Mouse (Mus musculus) spleen, adult 2 months (tissue): ENCODE data around the gene Sardh. TPM values are rescaled to one million over a fixed set of nuclear protein-coding genes. Genes with fewer than 3 reads are reported as not detected.

ENCODE experiments used
- DNase-seq, 2 experiments: peaks; one replicate each; pipeline versions ENCODE4 v3.0.0 to v3.0.0-alpha.2; 2012 to 2021; ENCODE audit warnings: low spot score in 2 of 2, low read depth in 1 of 2
- H3K27ac ChIP-seq: fragments of 200-500 bp; 2 replicates; pipeline ENCODE4 v1.5.1; 2012; ENCODE audit warnings: low read length, inconsistent platforms; ENCODE audit not compliant: insufficient read depth
- H3K27me3 ChIP-seq: fragments of 200-500 bp; 2 replicates; pipeline ENCODE4 v1.6.1; 2012; ENCODE audit warnings: mild to moderate bottlenecking, moderate library complexity, low read length, inconsistent platforms; ENCODE audit not compliant: control insufficient read depth, insufficient read depth
- H3K36me3 ChIP-seq: fragments of 200-500 bp; 2 replicates; pipeline ENCODE4 v1.6.1; 2012; ENCODE audit warnings: mild to moderate bottlenecking, low read length, inconsistent platforms; ENCODE audit not compliant: control insufficient read depth, insufficient read depth
- H3K4me1 ChIP-seq: fragments of 200-500 bp; 2 replicates; pipeline ENCODE4 v1.6.1; 2011; ENCODE audit warnings: inconsistent platforms; ENCODE audit not compliant: control insufficient read depth, insufficient read depth, insufficient read length
- H3K4me3 ChIP-seq: fragments of 200-500 bp; 2 replicates; pipeline ENCODE4 v1.5.1; 2011; ENCODE audit warnings: mild to moderate bottlenecking, inconsistent platforms; ENCODE audit not compliant: insufficient read depth, insufficient read length; ENCODE audit errors: extremely low read depth
- CTCF ChIP-seq: fragments of 200-500 bp; IDR thresholded peaks from 2 replicates; pipeline ENCODE4 v1.5.1; 2011; ENCODE audit warnings: mild to moderate bottlenecking, inconsistent platforms; ENCODE audit not compliant: insufficient read depth, insufficient read length, insufficient replicate concordance; ENCODE audit errors: extremely low read depth
- POLR2A ChIP-seq: fragments of 200-500 bp; IDR thresholded peaks from 2 replicates; pipeline ENCODE4 v1.6.1; 2011; ENCODE audit warnings: low read depth, low read length, inconsistent platforms
- WGBS: fragments of 180-500 bp; shearing (Covaris S2); methylation state at CpG from one replicate; pipeline ENCODE4 v1.1.7; 2018; 5-methylcytosine and 5-hydroxymethylcytosine counted together
- polyA plus RNA-seq: library from polyadenylated mRNA; depleted of rRNA; stranded (reverse); fragments of >200 nt; gene quantifications from 2 replicates; pipeline ENCODE4 v1.2.3, GENCODE M21; 2012

Gene Sardh
- polyA plus RNA-seq, 1 experiment, result 9.4 TPM

DNA sequence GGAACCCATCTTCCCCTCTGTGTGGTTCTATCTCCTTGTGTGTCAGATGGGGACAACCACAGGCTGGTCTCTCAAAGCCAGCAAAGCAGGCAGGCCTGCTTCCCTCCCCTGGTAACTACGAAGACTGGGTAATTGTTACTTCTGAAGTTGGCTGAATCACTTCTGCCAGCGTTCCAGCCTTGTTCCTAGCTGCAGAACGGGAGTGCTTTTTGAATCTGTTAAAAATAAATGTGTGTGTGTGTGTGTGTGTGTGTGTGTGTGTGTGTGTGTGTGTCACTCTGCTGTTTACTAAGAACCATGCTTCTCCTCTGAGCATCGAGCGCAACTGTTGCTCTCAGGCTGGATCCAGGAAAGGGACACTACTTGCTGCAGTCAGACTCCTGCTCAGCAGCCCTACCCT is 84.3 kb downstream of the Sardh start:
- no peak for DNase-seq
- H3K27ac ChIP-seq, result no peak overlapping the region
- no peaks in the 10 kb centered on the region for H3K36me3 ChIP-seq
- H3K4me1 ChIP-seq, result no peaks in the 10 kb centered on the region; the same call in 1 of the 2 replicates
- WGBS, result 66% methylated on average over 5 of the region's 5 CpGs
- no peaks in the 10 kb centered on the region for H3K27me3 ChIP-seq
- H3K4me3 ChIP-seq, result no peak overlapping the region
- TF ChIP-seq POLR2A, result no peak
- no peak for TF ChIP-seq CTCF

DNA sequence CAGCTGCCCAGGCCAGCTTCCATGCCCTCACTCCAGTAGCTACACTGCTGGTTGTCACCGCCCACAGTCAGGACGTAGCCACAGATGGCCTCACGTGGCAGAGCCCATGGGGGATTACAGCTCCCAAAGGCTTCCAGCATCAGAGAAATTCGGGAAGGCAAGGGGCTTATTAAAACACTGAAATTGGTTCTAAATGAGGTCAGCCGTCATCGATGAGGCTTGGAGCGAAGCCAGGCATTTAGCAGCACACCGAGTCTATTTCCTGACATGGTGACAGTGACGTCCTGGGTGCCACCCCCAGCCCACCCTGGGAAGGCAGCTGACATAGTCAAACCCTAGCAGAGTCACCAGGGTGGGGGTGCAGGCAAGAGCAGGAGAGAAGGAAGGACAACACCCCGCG is 85.5 kb downstream of the Sardh start:
- Histone ChIP-seq H3K4me3 (no peak overlapping the region), H3K4me1 (no peaks in the 10 kb centered on the region; the same call in 1 of the 2 replicates), H3K27me3 (no peaks in the 10 kb centered on the region), H3K36me3 (no peaks in the 10 kb centered on the region), H3K27ac (no peak overlapping the region)
- TF ChIP-seq POLR2A, result no peak
- TF ChIP-seq CTCF, result no peak
- no peak for DNase-seq
- 83% methylated on average over 11 of the region's 11 CpGs for WGBS

DNA sequence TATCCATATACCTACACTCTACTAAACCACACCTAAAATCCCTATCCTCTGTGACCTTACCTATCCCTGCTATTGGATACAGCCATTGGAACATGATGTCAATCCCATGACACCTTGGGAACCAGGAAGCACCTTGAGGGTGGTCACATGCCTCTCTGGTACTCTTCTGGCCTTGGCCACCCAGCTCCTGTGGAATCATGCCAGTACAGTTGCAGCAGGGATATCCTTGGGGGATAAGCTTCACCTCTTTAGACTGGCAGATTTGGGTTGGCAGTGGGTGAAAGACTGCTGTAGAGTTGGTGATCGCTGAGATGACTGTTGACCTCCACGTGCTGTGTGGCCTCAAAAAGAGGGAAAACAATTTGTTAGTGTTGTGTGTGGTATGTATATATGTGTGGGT is 86.6 kb downstream of the Sardh start:
- Histone ChIP-seq H3K4me1 (no peaks in the 10 kb centered on the region; the same call in 1 of the 2 replicates), H3K27me3 (no peaks in the 10 kb centered on the region), H3K36me3 (no peaks in the 10 kb centered on the region), H3K4me3 (no peak overlapping the region), H3K27ac (no peak overlapping the region)
- 85% methylated on average over 2 of the region's 2 CpGs for WGBS
- DNase-seq, result no peak
- no peak for TF ChIP-seq POLR2A
- TF ChIP-seq CTCF, result no peak

DNA sequence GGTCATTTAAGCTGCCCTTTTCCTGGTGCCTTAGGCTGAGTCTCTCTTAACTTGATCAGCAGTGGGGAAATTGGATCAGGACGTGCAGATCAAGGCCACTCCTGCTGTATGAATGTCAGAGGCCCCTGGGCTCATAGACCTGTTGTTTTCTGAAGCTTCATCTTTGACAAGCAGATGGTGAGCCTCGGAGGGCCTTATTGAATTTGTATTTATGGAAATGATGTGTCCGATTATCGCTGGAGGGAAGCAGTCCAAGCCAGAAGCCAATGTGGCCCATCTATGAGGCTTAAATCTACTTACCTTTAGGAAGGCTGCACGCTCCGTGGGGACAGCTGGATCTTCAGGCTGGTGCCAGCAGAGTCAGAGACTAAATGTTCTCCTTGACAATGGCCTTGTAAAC is 91.5 kb downstream of the Sardh start:
- WGBS, result 91% methylated on average over 6 of the region's 6 CpGs
- Histone ChIP-seq H3K27ac (no peak overlapping the region), H3K4me1 (no peaks in the 10 kb centered on the region), H3K4me3 (no peak overlapping the region), H3K27me3 (no peaks in the 10 kb centered on the region), H3K36me3 (no peaks in the 10 kb centered on the region)
- TF ChIP-seq POLR2A (no peak), CTCF (no peak)
- no peak for DNase-seq

DNA sequence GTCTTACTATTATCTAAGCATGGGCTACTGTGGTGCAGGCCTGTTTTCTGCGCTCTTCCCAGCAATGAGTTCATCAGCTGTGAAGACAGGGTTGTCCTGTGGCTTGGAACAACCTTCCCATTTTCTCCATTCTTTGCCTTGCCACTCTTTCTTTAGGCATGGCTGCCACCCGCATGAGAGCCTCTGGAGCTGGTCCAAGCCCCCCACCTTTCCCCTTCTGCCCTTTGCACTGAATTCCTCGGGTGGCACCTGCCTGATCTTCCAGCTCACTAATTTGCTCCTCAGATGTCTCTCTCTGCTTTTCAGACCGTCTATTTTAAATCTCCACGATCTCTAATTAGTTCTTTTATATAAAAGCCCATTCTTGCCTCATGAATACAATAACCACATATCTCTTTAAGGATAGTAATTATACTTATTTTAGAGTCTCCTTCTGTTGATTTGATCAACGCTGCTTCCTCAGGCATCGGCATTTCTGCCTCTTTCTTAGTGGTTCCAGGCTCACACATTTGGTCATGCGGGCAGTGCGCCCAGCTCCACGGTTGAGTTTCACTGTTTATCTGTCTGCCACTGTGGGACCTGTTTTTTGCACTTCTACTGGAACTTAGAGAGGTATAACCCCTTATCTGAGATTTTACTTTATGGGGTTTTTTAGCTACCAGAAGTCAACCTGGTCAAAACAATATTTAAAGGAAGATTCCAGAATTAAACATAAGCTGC is 93.5 kb downstream of the Sardh start:
- no peaks in the 10 kb centered on the region for H3K4me1 ChIP-seq
- DNase-seq, result no peak
- TF ChIP-seq POLR2A (no peak), CTCF (no peak)
- no peak overlapping the region for H3K27ac ChIP-seq
- no peaks in the 10 kb centered on the region for H3K27me3 ChIP-seq
- H3K36me3 ChIP-seq, result no peaks in the 10 kb centered on the region
- no peak overlapping the region for H3K4me3 ChIP-seq
- WGBS, result 85% methylated on average over 10 of the region's 10 CpGs

DNA sequence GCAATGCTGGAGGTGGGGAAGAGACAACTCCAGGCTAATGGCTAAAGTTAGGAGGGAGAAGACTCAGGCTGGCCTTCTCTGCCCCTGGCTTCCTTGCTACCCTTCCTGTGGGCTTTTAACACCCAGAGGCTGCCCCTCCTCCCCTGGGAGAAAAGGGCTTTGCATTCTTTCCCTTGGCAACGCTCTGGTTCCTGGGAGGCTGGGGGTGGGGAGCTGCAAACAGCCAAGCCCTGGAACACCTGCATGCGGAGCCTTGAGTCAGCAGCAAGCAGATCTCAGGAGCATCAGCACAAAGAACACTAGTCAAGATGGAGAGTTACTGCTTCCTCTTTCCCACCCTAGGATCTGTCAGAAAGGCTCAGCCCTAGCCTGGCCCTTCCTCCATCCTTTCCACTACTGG is 98.7 kb downstream of the Sardh start:
- DNase-seq, result no peak

DNA sequence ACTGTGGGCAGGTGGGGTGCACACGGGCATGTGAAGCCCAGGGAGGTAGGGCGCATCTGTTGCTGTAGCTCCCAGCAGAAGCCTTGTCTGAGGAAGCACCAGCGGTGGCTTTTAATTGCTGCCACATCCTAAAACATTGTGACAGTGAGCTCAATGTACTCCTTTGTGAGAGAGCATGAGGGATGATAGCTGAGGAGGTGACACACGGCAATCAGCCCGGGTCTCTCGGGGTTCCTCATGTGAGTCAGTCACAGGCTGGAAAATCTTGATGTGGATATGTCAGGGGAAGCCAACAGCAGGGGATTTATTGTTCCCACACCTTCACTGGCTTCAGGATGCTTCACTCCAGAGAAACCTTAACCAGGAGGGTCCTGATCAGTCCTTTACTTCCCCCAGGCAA is 101.3 kb downstream of the Sardh start:
- no peaks in the 10 kb centered on the region for H3K36me3 ChIP-seq
- TF ChIP-seq POLR2A (no peak), CTCF (no peak)
- H3K27ac ChIP-seq, result no peak overlapping the region
- DNase-seq, result no peak
- WGBS, result 63% methylated on average over 6 of the region's 6 CpGs
- H3K27me3 ChIP-seq, result peaks cover 4% of the 10 kb centered on the region; the same call in 1 of the 2 replicates
- no peak overlapping the region for H3K4me3 ChIP-seq
- peaks cover 4% of the 10 kb centered on the region; the same call in 1 of the 2 replicates for H3K4me1 ChIP-seq

More for the DNA sequence above, 98.7 kb downstream of the Sardh start:
- Histone ChIP-seq H3K27me3 (no peaks in the 10 kb centered on the region), H3K36me3 (no peaks in the 10 kb centered on the region), H3K27ac (no peak overlapping the region), H3K4me3 (no peak overlapping the region), H3K4me1 (no peaks in the 10 kb centered on the region)
- WGBS, result 15% methylated on average over 2 of the region's 2 CpGs
- TF ChIP-seq POLR2A (no peak), CTCF (no peak)
